Mouse (Mus musculus): ENCODE measurements around the gene Neurog3.

The Neurog3 gene

GRCm38 (mm10) chr10:62137150-62137549 lies 4.3 kb downstream of the Neurog3 start:
- peak; percentile 23 for DNase-seq (ENCODE audit: low read depth, low spot score)

- peak; percentile 73 for DNase-seq (ENCODE audit: low read depth, low spot score)
These were observed 5.2 kb downstream of the Neurog3 start for GRCm38 (mm10) chr10:62138040-62138439.

GRCm38 (mm10) chr10:62143820-62144219 lies 10.9 kb downstream of the Neurog3 start, which contains the start of gene Fam241b:
TSS of gene Fam241b (minus strand) at chr10:62143920.
- DNase-seq (ENCODE audit: low read depth, low spot score): no peak

- no peak for DNase-seq (ENCODE audit: low read depth, low spot score)
These were observed 13.1 kb downstream of the Neurog3 start for GRCm38 (mm10) chr10:62145957-62146356.

DNA sequence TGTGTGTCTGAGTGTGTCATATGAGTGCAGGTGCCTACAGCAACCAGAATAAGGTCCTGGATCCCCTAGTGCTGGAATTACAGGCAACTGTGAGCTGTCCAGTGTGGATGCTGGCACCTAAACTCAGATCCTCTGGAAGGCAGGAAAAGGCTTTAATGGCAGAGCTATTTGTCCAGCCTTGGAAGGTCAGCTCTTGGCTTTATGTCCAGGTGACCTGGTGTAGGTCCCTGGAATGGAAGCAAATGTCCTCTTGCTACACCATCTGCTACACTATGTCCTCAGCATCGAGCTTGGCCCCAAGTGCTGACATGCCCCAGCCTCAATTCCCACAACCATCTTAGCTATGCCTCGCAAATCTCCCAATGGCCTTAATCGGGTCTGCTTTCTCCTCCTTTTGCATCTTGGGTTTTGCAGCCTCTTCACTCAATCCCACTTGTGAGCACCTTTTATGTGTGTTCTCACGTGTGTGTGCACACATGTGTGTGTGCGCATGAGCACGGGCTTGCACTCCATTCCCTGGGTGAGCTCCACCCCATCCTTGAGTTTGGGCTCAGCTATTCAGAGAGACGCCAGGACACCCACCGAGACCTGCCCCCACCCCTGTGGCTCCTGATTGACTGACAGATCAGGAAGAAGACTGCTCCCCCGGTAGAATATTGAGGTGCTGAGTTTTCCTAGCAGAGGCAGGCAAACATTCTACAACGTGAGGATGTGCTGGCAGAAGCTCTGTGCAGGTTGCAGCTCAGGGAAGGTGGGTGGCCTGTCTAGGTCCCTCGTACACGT lies 14.8 kb downstream of the Neurog3 start:
- no peak for DNase-seq (ENCODE audit: low read depth, low spot score)

GRCm38 (mm10) chr10:62149929-62150328 lies 17.0 kb downstream of the Neurog3 start:
- no peak for DNase-seq (ENCODE audit: low read depth, low spot score)

DNA sequence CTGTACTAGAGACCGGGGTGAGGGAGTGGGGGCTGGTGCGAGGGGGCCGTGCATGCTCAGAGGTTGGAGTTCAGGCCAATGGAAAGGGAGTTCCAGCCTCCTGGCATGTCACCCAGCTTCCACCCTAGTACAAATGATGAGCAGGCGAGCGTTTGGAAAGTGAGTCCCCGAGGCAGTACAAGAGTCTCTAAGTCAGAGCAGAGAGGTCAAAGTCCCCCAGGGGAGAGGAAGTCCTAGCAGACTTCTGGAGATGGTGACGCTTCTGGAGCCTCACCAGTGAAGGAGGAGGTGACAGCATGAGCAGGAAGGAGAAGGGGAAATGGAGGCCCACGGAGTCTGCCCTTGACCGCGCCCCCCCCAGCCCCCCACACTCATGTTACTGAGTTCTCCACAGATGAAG lies 29.5 kb downstream of the Neurog3 start:
- DNase-seq (ENCODE audit: low read depth, low spot score): no peak

GRCm38 (mm10) chr10:62172841-62173553 lies 40.1 kb downstream of the Neurog3 start:
- DNase-seq (ENCODE audit: low read depth, low spot score): peak; percentile 26

GRCm38 (mm10) chr10:62173941-62174448 lies 41.1 kb downstream of the Neurog3 start:
- DNase-seq (ENCODE audit: low read depth, low spot score): no peak

DNA sequence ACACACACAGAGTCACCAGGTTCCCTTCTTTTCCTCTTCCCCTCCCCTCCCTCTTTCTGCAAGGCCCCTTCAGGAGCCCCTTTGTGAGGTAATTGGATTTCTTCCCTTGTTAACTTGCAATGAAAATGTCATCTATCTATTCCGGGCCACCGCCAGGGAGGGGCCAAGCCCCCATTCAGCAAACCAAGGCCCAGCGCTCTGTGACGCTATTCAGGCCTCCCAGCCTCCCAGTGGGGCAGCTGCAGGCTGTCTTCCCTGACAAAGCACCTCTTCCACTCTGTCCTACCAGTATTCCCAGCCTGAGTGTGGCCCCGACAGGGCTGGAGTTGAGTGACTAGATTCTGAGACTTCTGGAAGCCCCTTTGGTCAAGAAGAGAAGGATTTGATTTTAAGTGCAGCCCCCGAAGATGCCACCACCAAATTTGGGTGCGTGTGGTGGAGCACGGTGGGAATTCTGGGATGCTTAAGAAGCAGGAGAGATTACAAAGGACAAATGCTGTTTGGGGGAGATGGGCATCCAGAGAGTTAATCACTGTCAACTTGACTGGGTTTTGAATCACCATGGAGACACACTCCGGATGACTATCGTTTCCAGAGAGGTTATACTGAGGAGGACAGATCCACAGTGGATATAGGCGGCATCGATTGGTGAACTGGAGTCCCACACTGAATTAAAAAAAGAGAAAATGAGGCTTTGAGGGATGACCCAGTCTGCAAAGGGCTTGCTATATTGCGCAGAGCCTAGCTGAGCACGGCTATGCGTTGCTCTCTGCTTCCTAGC lies 41.8 kb downstream of the Neurog3 start:
- DNase-seq (ENCODE audit: low read depth, low spot score): no peak

GRCm38 (mm10) chr10:62179944-62180343 lies 47.1 kb downstream of the Neurog3 start:
- DNase-seq (ENCODE audit: low read depth, low spot score): no peak

DNA sequence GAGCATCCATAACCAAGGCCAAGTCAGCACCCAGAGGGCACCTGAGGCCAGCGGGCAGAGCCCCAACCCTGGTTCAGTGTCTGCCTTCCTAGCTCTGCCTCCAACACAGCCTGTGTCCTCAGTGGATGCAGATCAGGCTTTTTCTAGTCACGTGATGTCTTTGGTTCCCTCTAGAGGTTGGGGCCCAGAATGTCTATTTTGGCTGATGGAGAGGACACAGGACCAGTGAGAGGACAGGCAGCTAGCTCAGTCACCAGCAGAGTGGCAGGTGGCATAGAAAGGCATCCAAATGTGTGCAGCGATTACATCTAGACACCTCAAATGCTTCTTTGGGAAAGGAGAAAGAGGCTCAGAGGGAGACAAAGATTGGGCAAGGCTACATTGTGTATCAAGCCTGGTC lies 48.8 kb downstream of the Neurog3 start:
- DNase-seq (ENCODE audit: low read depth, low spot score): peak; percentile 50

DNA sequence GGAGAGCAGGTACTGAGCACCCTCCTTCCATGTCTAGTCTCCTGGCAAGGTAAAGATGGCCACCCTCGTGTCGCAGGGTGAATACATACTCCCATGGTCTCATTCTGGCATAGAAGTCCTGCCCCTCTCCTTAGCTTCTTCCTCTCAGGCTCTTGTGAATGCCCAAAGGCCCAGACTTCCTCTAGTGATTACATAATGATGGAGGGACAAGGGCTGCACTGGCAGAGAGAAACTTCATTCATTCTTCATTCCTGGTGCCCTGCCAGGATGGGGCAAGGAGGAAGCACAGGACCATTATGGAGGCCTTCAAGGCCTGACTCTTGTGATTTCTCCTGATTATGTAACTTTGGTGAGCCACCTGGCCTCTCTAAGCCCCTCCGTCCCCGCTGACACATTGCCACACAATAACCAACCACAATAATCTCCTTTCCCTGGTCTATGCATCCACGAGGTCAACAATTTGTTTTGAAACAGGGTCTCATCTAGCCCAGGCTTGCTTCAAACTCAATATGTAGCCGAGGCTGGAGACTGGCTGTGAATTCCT lies 49.7 kb downstream of the Neurog3 start:
- no peak for DNase-seq (ENCODE audit: low read depth, low spot score)

GRCm38 (mm10) chr10:62183053-62183452 lies 50.2 kb downstream of the Neurog3 start:
- DNase-seq (ENCODE audit: low read depth, low spot score): peak; percentile 94
